Mouse (Mus musculus): ENCODE results near the gene Gimap4.

DNA sequence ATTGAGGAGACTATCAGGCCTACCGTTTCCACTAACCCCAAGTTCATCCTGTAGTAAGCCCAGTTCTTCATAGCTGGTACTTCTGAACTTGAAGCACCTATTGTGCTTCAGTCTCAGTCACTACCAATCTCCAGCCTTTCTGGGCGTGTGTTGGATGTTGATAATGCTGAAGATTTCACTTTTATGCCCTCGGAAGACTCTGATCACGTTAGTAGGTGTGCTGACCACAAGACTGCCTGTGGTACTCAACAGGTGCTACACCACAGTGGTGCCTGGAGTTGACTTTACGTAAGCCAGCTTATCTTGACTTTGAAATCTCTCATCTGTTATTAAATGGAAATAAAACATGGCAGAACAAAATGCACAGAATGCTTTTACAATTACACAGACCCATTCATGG, 3.9 kb upstream of the Gimap4 start:
- TF ChIP-seq MAX (IDR thresholded peaks at IDR 0.05; ENCODE audit: low read length) (no peak), E2F4 (IDR thresholded peaks at IDR 0.05; ENCODE audit: borderline replicate concordance, low read depth, low read length) (no peak), CTCF (IDR thresholded peaks at IDR 0.05 in 2 of 3, conservative IDR thresholded peaks at IDR 0.05 in 1 of 3; ENCODE audit: control insufficient read depth in 1 of 3, insufficient read depth in 1 of 3, low read depth in 2 of 3, low read length in 3 of 3, poor library complexity in 1 of 3, severe bottlenecking in 1 of 3) (no peak), BHLHE40 (IDR thresholded peaks at IDR 0.05; ENCODE audit: borderline replicate concordance, low read depth, low read length) (no peak), USF2 (IDR thresholded peaks at IDR 0.05; ENCODE audit: borderline replicate concordance in 1 of 2, insufficient read depth in 1 of 2, low read depth in 1 of 2, low read length in 2 of 2) (no peak), CHD1 (IDR thresholded peaks at IDR 0.05; ENCODE audit: low read depth, low read length) (no peak), ZKSCAN1 (IDR thresholded peaks at IDR 0.05; ENCODE audit: low read depth, low read length) (no peak), SIN3A (IDR thresholded peaks at IDR 0.05; ENCODE audit: low read length) (no peak), JUND (IDR thresholded peaks at IDR 0.05; ENCODE audit: low read depth, low read length) (no peak)

Data from MEL (cell line).